9 mouse cellular contexts compared by ENCODE assay signal in genomic region chrX:100392304-100392703, GRCm38 (mm10). TPM values are rescaled to one million over a fixed set of nuclear protein-coding genes. Genes with fewer than 3 reads are reported as not detected.
DNase-seq lines count a peak whose midpoint lies in the region; ATAC-seq and TF ChIP-seq lines count a peak whose summit lies in the region.
"Had no signal": no experiment of that assay in that cellular context is flagged by ENCODE, and none has a peak within 500 bp of the region (broad histone marks: within the 10 kb centered on the region; RNA-seq: fewer than 3 reads in every experiment).

No protein-coding gene starts in this region.

- H3K4me1 ChIP-seq in heart, embryonic 11.5 days (ENCODE audit: control insufficient read depth, insufficient read depth, low read length): no peaks in the 10 kb centered on the region
- H3K4me1 ChIP-seq in thymus, adult 2 months (replicated peaks; ENCODE audit: control insufficient read depth, insufficient read depth, low read length): no peaks in the 10 kb centered on the region

- no peak for TF ChIP-seq CTCF in thymus, adult 2 months (IDR thresholded peaks at IDR 0.05; ENCODE audit: borderline replicate concordance, control insufficient read depth, extremely low read depth, insufficient read depth, low read length, poor library complexity)

- H3K9ac ChIP-seq in heart, embryonic 11.5 days (ENCODE audit: low read depth, low read length): no peak overlapping the region

- no peak for ATAC-seq in heart, embryonic 11.5 days (replicated peaks; ENCODE audit: insufficient number of reproducible peaks, low FRiP score, low TSS enrichment)

- 28% methylated on average over 6 of the region's 6 CpGs for WGBS in heart, embryonic 11.5 days (ENCODE audit: insufficient replicate concordance)
- WGBS in thymus, adult 2 months: 29% methylated on average over 6 of the region's 6 CpGs

- H3K27me3 ChIP-seq in heart, embryonic 11.5 days (ENCODE audit: control insufficient read depth, insufficient read depth, low read length): peaks cover 7% of the 10 kb centered on the region; the same call in 1 of the 2 replicates
- H3K27me3 ChIP-seq in thymus, adult 2 months (ENCODE audit: control insufficient read depth, insufficient read depth, low read length): no peaks in the 10 kb centered on the region

- TF ChIP-seq POLR2A in thymus, adult 2 months (IDR thresholded peaks at IDR 0.05; ENCODE audit: control insufficient read depth, extremely low read depth, insufficient read depth, low read length, poor library complexity): no peak

- H3K4me3 ChIP-seq in heart, embryonic 11.5 days (ENCODE audit: low read depth, low read length): no peak overlapping the region
- H3K4me3 ChIP-seq in thymus, adult 2 months (ENCODE audit: control insufficient read depth, insufficient read depth, low read length): no peak overlapping the region

- no peak overlapping the region for H3K27ac ChIP-seq in heart, embryonic 11.5 days (ENCODE audit: low read depth, low read length)
- H3K27ac ChIP-seq in thymus, adult 2 months (ENCODE audit: control insufficient read depth, insufficient read depth, low read length): no peak overlapping the region

- H3K36me3 ChIP-seq in heart, embryonic 11.5 days (ENCODE audit: control insufficient read depth, insufficient read depth, low read length): no peaks in the 10 kb centered on the region
- H3K36me3 ChIP-seq in thymus, adult 2 months (ENCODE audit: control insufficient read depth, insufficient read depth, low read length): no peaks in the 10 kb centered on the region

- H3K4me2 ChIP-seq in heart, embryonic 11.5 days: no peak overlapping the region

- no peaks in the 10 kb centered on the region for H3K9me3 ChIP-seq in heart, embryonic 11.5 days (replicated peaks; ENCODE audit: control insufficient read depth, low read length)

- peak; percentile 28 for DNase-seq in heart, adult 8-10 months (ENCODE audit: low spot score)
- DNase-seq in thymus, adult 2 months: peak; percentile 1
- DNase-seq in thymus, postnatal 0 days (ENCODE audit: low spot score): no peak
- DNase-seq in cerebellum, postnatal 36 days: peak; percentile 19 to 25
- peak; percentile 3 for DNase-seq in induced T-regulatory cell, adult 2 months (ENCODE audit: low read depth)
- peak; percentile 44 for DNase-seq in mesoderm, embryonic 11.5 days (ENCODE audit: low read depth, low spot score)
- no peak for DNase-seq in thymus, adult 18-20 months

RNA-seq across cellular contexts. Expression of gene Otud6a, which starts 36.5 kb away (rescaled TPM):
- total RNA-seq in heart, adult 8-10 months (2022): not detected
- not detected in 2 replicates for polyA plus RNA-seq in heart, embryonic 11.5 days (2014; fragmentation: Nextera tagmentation; extraction: Ambion mirVana)
- polyA plus RNA-seq in thymus, adult 2 months (2012; rRNA removed): not detected in 2 replicates
- polyA plus RNA-seq in thymus, postnatal 0 days (2015; fragmentation: Nextera tagmentation; extraction: Ambion mirVana): not detected in 2 replicates
- total RNA-seq: layer of hippocampus, postnatal 25 days had no signal

RNA-seq across cellular contexts. Expression of gene Awat2, which starts 50.2 kb away (rescaled TPM):
- total RNA-seq in heart, adult 8-10 months (2022): under 1 TPM in 1 of 4 experiments, not detected in 3; 0.33 TPM
- 0.18 and 0.53 TPM in 2 replicates for polyA plus RNA-seq in heart, embryonic 11.5 days (2014; fragmentation: Nextera tagmentation; extraction: Ambion mirVana)
- 0.88 and 0.93 TPM in 2 replicates for polyA plus RNA-seq in thymus, adult 2 months (2012; rRNA removed)
- polyA plus RNA-seq in thymus, postnatal 0 days (2015; fragmentation: Nextera tagmentation; extraction: Ambion mirVana): 0.40 and 0.63 TPM in 2 replicates

Comparison
In these comparisons a context has a peak if more than half of its experiments do, and no peak if none do; other contexts are left out.
1. DNase-seq: peak in heart, adult 8-10 months (single experiment), thymus, adult 2 months (single experiment), cerebellum, postnatal 36 days (2 of 2), induced T-regulatory cell, adult 2 months (single experiment) and mesoderm, embryonic 11.5 days (single experiment); none in thymus, postnatal 0 days (single experiment) and thymus, adult 18-20 months (0 of 2).